In the genomic region with DNA sequence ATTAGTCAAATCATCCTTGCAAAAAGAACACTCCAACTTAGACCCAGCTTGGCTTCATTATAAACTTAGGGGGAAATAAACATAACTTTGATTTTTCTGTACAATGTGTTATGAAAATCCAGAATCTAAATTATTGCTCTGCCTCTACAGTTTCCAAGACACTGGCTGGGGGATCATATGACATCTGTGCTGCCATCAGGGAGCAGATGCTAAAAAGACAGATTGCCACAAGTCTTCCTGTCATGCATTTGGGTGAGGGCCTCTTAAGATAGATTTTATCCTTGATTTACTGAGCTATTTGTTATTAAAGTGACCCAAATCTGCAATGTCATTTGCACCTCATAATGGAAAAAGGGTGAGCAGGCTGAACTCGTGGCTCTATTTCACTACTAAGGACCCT, we compare ENCODE assay signal across 19 mouse cellular contexts.
"Had no signal": no experiment of that assay in that cellular context is flagged by ENCODE, and none has a peak within 500 bp of the region (broad histone marks: within the 10 kb centered on the region; RNA-seq: fewer than 3 reads in every experiment).

No protein-coding gene starts in this region.

- H3K36me3 ChIP-seq: liver, embryonic 13.5 days; lung, embryonic 15.5 days; midbrain, embryonic 12.5 days; midbrain, embryonic 15.5 days; neural tube, embryonic 12.5 days; stomach, embryonic 15.5 days had no signal

- H3K4me3 ChIP-seq: left cerebral cortex, adult 2 months; liver, embryonic 13.5 days; lung, embryonic 15.5 days; megakaryocyte, embryonic 14.5 days; midbrain, embryonic 12.5 days; midbrain, embryonic 15.5 days; neural tube, embryonic 12.5 days; stomach, embryonic 15.5 days had no signal

- H3K4me1 ChIP-seq: liver, embryonic 13.5 days; lung, embryonic 15.5 days; midbrain, embryonic 12.5 days; midbrain, embryonic 15.5 days; neural tube, embryonic 12.5 days; stomach, embryonic 15.5 days had no signal

- H3K27me3 ChIP-seq: liver, embryonic 13.5 days; lung, embryonic 15.5 days; megakaryocyte, embryonic 14.5 days; midbrain, embryonic 12.5 days; midbrain, embryonic 15.5 days; neural tube, embryonic 12.5 days; stomach, embryonic 15.5 days had no signal

- DNase-seq: kidney, adult 18-20 months; kidney, adult 9 months; kidney, postnatal 14 days; kidney, postnatal 4 days; liver, embryonic 13.5 days; lung, postnatal 10 days; lung, postnatal 36 days; retina, postnatal 1 day; right cerebral cortex, postnatal 25 days; spleen, adult 18-20 months; thymus, postnatal 36 days had no signal

- H3K4me2 ChIP-seq: liver, embryonic 13.5 days; lung, embryonic 15.5 days; midbrain, embryonic 12.5 days; midbrain, embryonic 15.5 days; neural tube, embryonic 12.5 days; stomach, embryonic 15.5 days had no signal

- H3K9ac ChIP-seq: liver, embryonic 13.5 days; lung, embryonic 15.5 days; midbrain, embryonic 12.5 days; midbrain, embryonic 15.5 days; neural tube, embryonic 12.5 days; stomach, embryonic 15.5 days had no signal

- ATAC-seq: intestine, embryonic 16.5 days; midbrain, embryonic 15.5 days had no signal

- H3K27ac ChIP-seq: left cerebral cortex, adult 2 months; liver, embryonic 13.5 days; lung, embryonic 15.5 days; midbrain, embryonic 12.5 days; midbrain, embryonic 15.5 days; neural tube, embryonic 12.5 days; stomach, embryonic 15.5 days had no signal

- H3K9me3 ChIP-seq: liver, embryonic 13.5 days; lung, embryonic 15.5 days; megakaryocyte, embryonic 14.5 days; midbrain, embryonic 12.5 days; midbrain, embryonic 15.5 days; neural tube, embryonic 12.5 days; stomach, embryonic 15.5 days had no signal
